Mouse (Mus musculus) thymus, adult 2 months (tissue): ENCODE measurements around the gene Rad23a. TPM values are rescaled to one million over a fixed set of nuclear protein-coding genes. Genes with fewer than 3 reads are reported as not detected.

Experiments used
- DNase-seq: peaks from one replicate; pipeline ENCODE4 v3.0.0; 2021
- H3K27ac ChIP-seq: fragments of 200-500 bp; 2 replicates; pipeline ENCODE4 v1.5.1; 2012; ENCODE audit warnings: low read length, control low read depth; ENCODE audit not compliant: control insufficient read depth, insufficient read depth
- H3K27me3 ChIP-seq: fragments of 200-500 bp; 2 replicates; pipeline ENCODE4 v1.6.1; 2012; ENCODE audit warnings: mild to moderate bottlenecking, low read length, moderate library complexity, mixed read lengths; ENCODE audit not compliant: control insufficient read depth, insufficient read depth
- H3K36me3 ChIP-seq: fragments of 200-500 bp; 2 replicates; pipeline ENCODE4 v1.6.1; 2012; ENCODE audit warnings: mild to moderate bottlenecking, low read length, moderate library complexity; ENCODE audit not compliant: control insufficient read depth, insufficient read depth
- H3K4me1 ChIP-seq: fragments of 200-500 bp; replicated peaks from 2 replicates; pipeline ENCODE4 v1.6.1; 2012; ENCODE audit warnings: low read length; ENCODE audit not compliant: control insufficient read depth, insufficient read depth
- H3K4me3 ChIP-seq: fragments of 200-500 bp; 2 replicates; pipeline ENCODE4 v1.5.1; 2012; ENCODE audit warnings: mild to moderate bottlenecking, low read length, control low read depth, moderate library complexity; ENCODE audit not compliant: control insufficient read depth, insufficient read depth
- CTCF ChIP-seq: fragments of 200-500 bp; IDR thresholded peaks from 2 replicates; pipeline ENCODE4 v1.5.1; 2012; ENCODE audit warnings: mild to moderate bottlenecking, control low read depth, low read length, moderate library complexity, borderline replicate concordance; ENCODE audit not compliant: control insufficient read depth, poor library complexity, insufficient read depth; ENCODE audit errors: extremely low read depth
- POLR2A ChIP-seq: fragments of 200-500 bp; IDR thresholded peaks from 2 replicates; pipeline ENCODE4 v1.6.1; 2012; ENCODE audit warnings: mild to moderate bottlenecking, low read length, control low read depth, moderate library complexity; ENCODE audit not compliant: control insufficient read depth, poor library complexity, insufficient read depth; ENCODE audit errors: extremely low read depth
- WGBS: fragments of 180-500 bp; shearing (Covaris S2); methylation state at CpG from one replicate; pipeline ENCODE4 v1.1.7; 2018; 5-methylcytosine and 5-hydroxymethylcytosine counted together
- polyA plus RNA-seq: library from polyadenylated mRNA; depleted of rRNA; stranded (reverse); fragments of >200 nt; gene quantifications from 2 replicates; pipeline ENCODE4 v1.2.3, GENCODE M21; 2012

The Rad23a gene
- polyA plus RNA-seq, 1 experiment, result 109 TPM

DNA sequence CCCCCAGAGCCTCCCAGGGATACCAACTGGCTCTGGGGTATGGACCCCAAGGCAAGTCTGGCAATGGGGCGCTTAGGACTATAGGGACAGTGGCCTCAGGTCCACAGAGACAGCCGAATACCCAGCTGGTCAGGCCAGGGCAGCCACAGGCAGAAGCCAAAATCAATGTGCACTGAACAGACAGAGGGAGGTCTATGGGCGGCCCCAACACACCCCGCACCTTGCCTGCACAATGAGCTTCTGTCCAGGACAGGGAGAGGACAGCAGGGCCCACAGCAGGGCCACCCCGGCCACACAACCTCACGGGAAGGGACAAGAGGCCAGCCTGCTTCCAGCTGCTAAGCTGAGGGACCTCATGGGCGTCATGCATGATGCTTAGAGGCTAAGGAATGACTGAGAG is 46.0 kb downstream of the Rad23a start:
- Histone ChIP-seq H3K4me1 (peaks cover 5% of the 10 kb centered on the region; the same call in 1 of the 2 replicates), H3K36me3 (no peaks in the 10 kb centered on the region), H3K4me3 (no peak overlapping the region), H3K27ac (no peak overlapping the region), H3K27me3 (no peaks in the 10 kb centered on the region; the same call in 1 of the 2 replicates)
- DNase-seq, result no peak
- 94% methylated on average over 7 of the region's 7 CpGs for WGBS
- TF ChIP-seq CTCF (no peak), POLR2A (no peak)

DNA sequence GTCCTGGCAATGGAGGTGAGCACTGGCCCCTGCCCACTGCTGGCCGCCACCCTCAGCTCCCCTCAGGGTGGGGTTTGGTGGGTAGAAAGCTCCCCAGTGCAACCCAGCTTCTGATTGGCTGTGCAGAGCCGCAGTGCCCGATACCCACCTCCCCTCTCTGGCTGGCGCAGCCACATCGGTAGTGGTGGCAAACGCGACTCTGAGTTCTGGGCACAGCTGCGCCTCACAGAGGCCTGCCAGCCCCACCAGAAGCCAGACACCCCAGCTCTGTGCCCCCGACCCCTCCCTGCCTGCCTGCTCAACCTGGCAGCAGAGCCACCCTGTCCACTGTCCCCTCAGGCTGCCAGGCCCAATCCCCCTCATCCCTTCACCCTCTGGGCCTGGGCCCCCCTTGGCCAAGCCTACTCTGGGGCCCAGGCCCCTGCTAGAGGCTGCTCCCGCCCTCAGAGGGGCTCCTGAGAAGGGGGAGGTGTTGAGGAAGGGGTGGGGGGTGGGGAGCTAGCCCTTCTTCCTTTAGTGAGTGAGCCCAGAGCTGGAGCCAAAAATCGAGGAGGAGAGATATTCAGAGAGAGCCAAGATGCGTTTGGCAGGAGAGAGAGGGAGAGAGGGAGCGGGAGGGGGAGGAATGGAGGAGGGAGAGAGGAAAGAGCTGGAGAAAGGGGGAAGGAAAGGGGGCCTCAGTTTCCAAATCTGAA is 46.5 kb downstream of the Rad23a start:
- Histone ChIP-seq H3K27ac (no peak overlapping the region), H3K36me3 (no peaks in the 10 kb centered on the region), H3K4me1 (peaks cover 1% of the 10 kb centered on the region; the same call in 1 of the 2 replicates), H3K27me3 (no peaks in the 10 kb centered on the region; the same call in 1 of the 2 replicates), H3K4me3 (no peak overlapping the region)
- TF ChIP-seq POLR2A, result no peak
- no peak for TF ChIP-seq CTCF
- DNase-seq, result no peak
- WGBS, result 63% methylated on average over 13 of the region's 13 CpGs

DNA sequence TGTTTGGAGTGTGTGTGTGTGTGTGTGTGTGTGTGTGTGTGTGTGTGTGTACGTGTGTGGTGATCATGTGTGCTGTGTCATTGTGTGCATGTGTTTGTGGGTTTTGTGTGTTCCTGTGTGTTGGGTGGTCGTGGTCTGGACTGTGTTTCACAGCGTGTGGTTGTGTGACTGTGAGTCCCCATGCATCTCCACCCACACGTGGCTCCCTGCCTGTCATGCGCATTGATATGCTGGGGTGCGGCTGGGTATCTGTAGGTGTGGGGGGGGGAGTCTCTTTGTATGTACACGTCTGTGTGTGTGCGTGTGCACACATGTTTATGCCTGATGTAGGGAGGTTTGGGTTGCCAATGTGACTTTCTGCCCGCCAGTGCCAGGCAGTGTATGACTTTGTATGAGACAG is 47.3 kb downstream of the Rad23a start:
- Histone ChIP-seq H3K27me3 (no peaks in the 10 kb centered on the region), H3K4me1 (no peaks in the 10 kb centered on the region), H3K27ac (no peak overlapping the region), H3K36me3 (no peaks in the 10 kb centered on the region), H3K4me3 (no peak overlapping the region)
- no peak for DNase-seq
- TF ChIP-seq CTCF, result no peak
- TF ChIP-seq POLR2A, result no peak
- WGBS, result 85% methylated on average over 9 of the region's 9 CpGs

DNA sequence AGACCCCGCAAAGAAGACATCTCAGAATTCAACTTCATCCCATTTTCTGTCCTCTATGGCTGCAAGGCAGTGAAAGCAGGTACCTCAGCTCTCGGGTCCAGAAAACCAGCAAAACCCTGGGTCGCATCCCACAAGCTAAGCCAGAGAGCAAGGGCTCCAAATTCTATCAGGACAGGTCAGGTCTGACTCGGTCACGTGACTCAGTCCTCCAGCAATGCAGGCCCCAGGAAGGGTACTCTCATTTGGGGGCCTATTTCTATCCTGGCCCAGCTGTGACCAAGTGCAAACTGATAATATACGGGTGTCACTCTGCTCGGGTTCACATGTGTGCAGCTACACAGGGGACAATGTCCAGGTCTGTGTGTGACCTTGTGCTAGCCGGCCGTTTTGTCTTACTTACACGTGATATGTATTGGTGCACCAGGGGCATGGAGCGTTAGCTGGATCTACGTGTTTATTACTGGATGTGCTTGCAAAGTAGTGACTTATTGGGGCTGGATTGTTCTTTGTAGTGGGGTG is 48.0 kb downstream of the Rad23a start:
- H3K4me3 ChIP-seq, result no peak overlapping the region
- WGBS, result 95% methylated on average over 12 of the region's 12 CpGs
- H3K27me3 ChIP-seq, result no peaks in the 10 kb centered on the region
- H3K36me3 ChIP-seq, result no peaks in the 10 kb centered on the region
- no peaks in the 10 kb centered on the region for H3K4me1 ChIP-seq
- no peak for DNase-seq
- no peak overlapping the region for H3K27ac ChIP-seq
- TF ChIP-seq CTCF, result no peak
- no peak for TF ChIP-seq POLR2A

DNA sequence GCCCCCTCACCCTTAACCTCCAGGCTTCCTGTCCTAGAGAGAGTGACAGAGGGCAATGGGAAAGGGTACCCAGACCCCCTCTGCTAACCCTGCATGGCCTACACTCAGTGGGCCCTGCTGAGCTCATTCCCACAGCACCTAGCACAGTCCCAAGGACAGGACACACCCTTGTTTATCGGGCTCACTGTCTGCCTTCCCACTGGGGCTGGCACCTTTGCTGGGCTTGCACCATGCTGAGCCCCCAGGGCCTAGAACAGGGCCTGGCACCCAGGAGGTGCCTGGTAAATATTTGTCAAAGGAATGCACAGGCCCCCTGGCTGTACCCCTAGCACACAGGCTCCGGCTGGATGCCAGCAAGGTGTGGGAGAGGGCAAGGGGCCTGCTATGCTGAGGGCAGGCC is 49.9 kb downstream of the Rad23a start:
- Histone ChIP-seq H3K27ac (no peak overlapping the region), H3K36me3 (no peaks in the 10 kb centered on the region), H3K4me3 (no peak overlapping the region), H3K4me1 (no peaks in the 10 kb centered on the region), H3K27me3 (no peaks in the 10 kb centered on the region)
- DNase-seq, result no peak
- TF ChIP-seq CTCF, result no peak
- TF ChIP-seq POLR2A, result no peak
- 94% methylated on average over 2 of the region's 2 CpGs for WGBS

DNA sequence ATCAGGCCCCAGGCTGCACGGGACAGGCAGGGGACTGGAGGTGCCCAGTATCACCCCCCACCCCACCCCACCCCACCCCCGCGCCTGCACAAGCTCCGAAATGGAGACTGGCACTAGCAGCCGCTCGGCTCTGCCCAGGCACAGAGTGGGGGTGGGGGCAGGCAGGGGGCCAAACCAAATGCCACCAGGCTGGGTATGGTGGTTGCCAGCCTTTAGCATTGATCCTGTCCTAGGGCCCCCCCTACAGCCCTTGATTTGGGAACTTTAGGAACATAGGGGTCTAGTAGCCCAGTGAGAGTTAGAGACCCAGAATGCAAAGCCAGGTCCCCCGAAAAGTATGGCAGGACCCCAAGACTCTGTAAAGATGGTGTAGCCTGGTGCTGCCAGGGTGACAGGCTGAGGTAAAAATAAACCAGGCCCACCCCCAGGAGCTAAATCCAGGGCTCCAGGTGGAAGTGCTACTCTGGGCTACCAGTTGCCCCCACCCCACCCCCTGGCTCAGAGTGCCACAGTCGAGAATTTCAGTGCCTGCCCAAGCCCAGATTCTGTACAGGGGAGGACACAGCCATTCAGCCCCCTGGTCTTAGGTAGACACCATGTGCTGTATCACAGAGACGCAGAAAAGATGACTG is 50.5 kb downstream of the Rad23a start:
- no peak overlapping the region for H3K4me3 ChIP-seq
- TF ChIP-seq POLR2A, result no peak
- TF ChIP-seq CTCF, result no peak
- WGBS, result 96% methylated on average over 9 of the region's 9 CpGs
- H3K27ac ChIP-seq, result no peak overlapping the region
- H3K4me1 ChIP-seq, result no peaks in the 10 kb centered on the region
- H3K27me3 ChIP-seq, result no peaks in the 10 kb centered on the region
- no peak for DNase-seq
- H3K36me3 ChIP-seq, result no peaks in the 10 kb centered on the region
